15 mouse cellular contexts compared by ENCODE assay signal in the genomic region with DNA sequence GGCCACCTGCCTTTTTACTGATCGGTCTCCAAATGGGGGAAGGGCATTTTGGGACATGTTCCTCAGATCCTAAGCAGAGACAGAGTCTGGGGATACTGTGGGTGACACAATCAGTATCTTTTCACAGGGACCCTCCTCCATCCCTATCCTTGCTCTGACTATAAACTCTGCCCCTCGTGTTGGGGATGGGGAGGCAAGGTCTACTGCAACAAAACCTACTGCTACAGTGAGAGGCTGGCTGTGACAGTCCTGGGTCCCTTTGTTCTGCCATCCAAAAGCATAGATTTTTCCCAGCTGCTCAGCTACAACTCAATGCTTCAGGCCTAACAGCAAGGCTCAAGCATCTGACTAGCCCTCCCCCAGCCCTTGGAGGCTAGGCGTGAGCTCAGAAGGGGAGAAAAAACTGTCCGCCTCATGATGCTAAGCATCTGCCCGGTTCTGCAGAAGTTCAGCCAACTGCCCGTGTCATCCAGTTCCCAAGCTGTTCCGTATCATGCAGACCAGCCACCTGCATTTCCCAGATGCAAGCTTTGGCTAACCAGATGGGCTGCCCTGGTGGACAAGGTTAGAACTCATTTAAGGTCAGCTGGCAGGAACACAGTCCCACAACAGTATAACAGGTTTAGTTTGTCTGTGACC.
DNase-seq lines count a peak whose midpoint lies in the region; ATAC-seq lines count a peak whose summit lies in the region.
"Had no signal": no experiment of that assay in that cellular context is flagged by ENCODE, and none has a peak within 500 bp of the region (broad histone marks: within the 10 kb centered on the region; RNA-seq: fewer than 3 reads in every experiment).

No protein-coding gene starts in this region.

- H3K9ac ChIP-seq in hindbrain, embryonic 11.5 days (ENCODE audit: low read depth, low read length), result no peak overlapping the region
- no peak overlapping the region for H3K9ac ChIP-seq in neural tube, embryonic 11.5 days (ENCODE audit: low read length)
- H3K9ac ChIP-seq in intestine, embryonic 16.5 days (ENCODE audit: low read depth, low read length), result no peak overlapping the region
- H3K9ac ChIP-seq: embryonic facial prominence, embryonic 15.5 days; hindbrain, embryonic 15.5 days; midbrain, embryonic 12.5 days had no signal

- H3K27me3 ChIP-seq in hindbrain, embryonic 10.5 days (ENCODE audit: insufficient read depth, poor library complexity, severe bottlenecking), result no peaks in the 10 kb centered on the region
- no peaks in the 10 kb centered on the region for H3K27me3 ChIP-seq in hindbrain, embryonic 11.5 days (ENCODE audit: control insufficient read depth, insufficient read depth, low read length)
- H3K27me3 ChIP-seq in neural tube, embryonic 11.5 days (ENCODE audit: control insufficient read depth, insufficient read depth, low read length), result no peaks in the 10 kb centered on the region
- H3K27me3 ChIP-seq in intestine, embryonic 16.5 days (replicated peaks; ENCODE audit: control insufficient read depth, insufficient read depth, low read length), result no peaks in the 10 kb centered on the region
- H3K27me3 ChIP-seq: embryonic facial prominence, embryonic 15.5 days; hindbrain, embryonic 15.5 days; midbrain, embryonic 12.5 days had no signal

- ATAC-seq in hindbrain, embryonic 11.5 days (ENCODE audit: low FRiP score), result no peak
- peak; percentile 23; the same call in 1 of the 2 replicates for ATAC-seq in neural tube, embryonic 11.5 days (ENCODE audit: insufficient read depth, low FRiP score, low TSS enrichment)
- peak; percentile 59 for ATAC-seq in intestine, embryonic 16.5 days

- no peaks in the 10 kb centered on the region for H3K36me3 ChIP-seq in hindbrain, embryonic 10.5 days
- no peaks in the 10 kb centered on the region for H3K36me3 ChIP-seq in hindbrain, embryonic 11.5 days (ENCODE audit: control insufficient read depth, insufficient read depth, low read length)
- H3K36me3 ChIP-seq in neural tube, embryonic 11.5 days (ENCODE audit: control insufficient read depth, insufficient read depth, low read length), result no peaks in the 10 kb centered on the region
- H3K36me3 ChIP-seq in intestine, embryonic 16.5 days (ENCODE audit: control insufficient read depth, insufficient read depth, low read length), result no peaks in the 10 kb centered on the region
- H3K36me3 ChIP-seq: embryonic facial prominence, embryonic 15.5 days; hindbrain, embryonic 15.5 days; midbrain, embryonic 12.5 days had no signal

- peaks cover 40% of the 10 kb centered on the region for H3K4me1 ChIP-seq in hindbrain, embryonic 10.5 days (replicated peaks)
- H3K4me1 ChIP-seq in hindbrain, embryonic 11.5 days (replicated peaks; ENCODE audit: control insufficient read depth, insufficient read depth, low read length), result no peaks in the 10 kb centered on the region
- H3K4me1 ChIP-seq in neural tube, embryonic 11.5 days (ENCODE audit: control insufficient read depth, insufficient read depth, low read length), result no peaks in the 10 kb centered on the region
- peaks cover 6% of the 10 kb centered on the region; the same call in 1 of the 2 replicates for H3K4me1 ChIP-seq in intestine, embryonic 16.5 days (ENCODE audit: control insufficient read depth, insufficient read depth, low read length)
- H3K4me1 ChIP-seq: embryonic facial prominence, embryonic 15.5 days had no signal

- H3K9me3 ChIP-seq in hindbrain, embryonic 10.5 days, result no peaks in the 10 kb centered on the region
- no peaks in the 10 kb centered on the region for H3K9me3 ChIP-seq in hindbrain, embryonic 11.5 days (ENCODE audit: control insufficient read depth, low read length)
- no peaks in the 10 kb centered on the region for H3K9me3 ChIP-seq in neural tube, embryonic 11.5 days (ENCODE audit: control insufficient read depth, low read length)
- no peaks in the 10 kb centered on the region for H3K9me3 ChIP-seq in intestine, embryonic 16.5 days (ENCODE audit: control insufficient read depth, low read length)
- H3K9me3 ChIP-seq: embryonic facial prominence, embryonic 15.5 days; hindbrain, embryonic 15.5 days; midbrain, embryonic 12.5 days had no signal

- WGBS in hindbrain, embryonic 10.5 days, result 74% methylated on average over 7 of the region's 7 CpGs
- 67% methylated on average over 7 of the region's 7 CpGs for WGBS in hindbrain, embryonic 11.5 days
- 56% methylated on average over 7 of the region's 7 CpGs for WGBS in neural tube, embryonic 11.5 days
- 47% methylated on average over 7 of the region's 7 CpGs for WGBS in intestine, embryonic 16.5 days

- H3K4me3 ChIP-seq in hindbrain, embryonic 10.5 days, result no peak overlapping the region
- H3K4me3 ChIP-seq in hindbrain, embryonic 11.5 days (ENCODE audit: low read depth, low read length), result no peak overlapping the region
- H3K4me3 ChIP-seq in neural tube, embryonic 11.5 days (ENCODE audit: low read depth, low read length), result no peak overlapping the region
- no peak overlapping the region for H3K4me3 ChIP-seq in intestine, embryonic 16.5 days (ENCODE audit: low read length)
- H3K4me3 ChIP-seq: embryonic facial prominence, embryonic 15.5 days; hindbrain, embryonic 15.5 days; midbrain, embryonic 12.5 days had no signal

- DNase-seq in hindbrain, embryonic 10.5 days (ENCODE audit: low spot score), result no peak
- DNase-seq in hindbrain, embryonic 11.5 days (ENCODE audit: low spot score), result no peak
- DNase-seq in neural tube, embryonic 11.5 days (ENCODE audit: low spot score), result peak; percentile 31
- DNase-seq in neural tube, embryonic 10.5 days (ENCODE audit: extremely low spot score, low spot score), result no peak
- DNase-seq in right cerebral cortex, postnatal 14 days, result no peak
- DNase-seq in embryo, embryonic 10.5 days (ENCODE audit: low spot score), result no peak
- DNase-seq: adrenal gland, postnatal 14 days; cerebellum, adult 8-10 months; gastrocnemius, postnatal 36 days; lung, adult 18-20 months; thymus, postnatal 25 days had no signal

- no peak overlapping the region for H3K4me2 ChIP-seq in hindbrain, embryonic 11.5 days (replicated peaks; ENCODE audit: low read depth, low read length)
- H3K4me2 ChIP-seq in neural tube, embryonic 11.5 days (ENCODE audit: low read depth), result no peak overlapping the region
- H3K4me2 ChIP-seq in intestine, embryonic 16.5 days (ENCODE audit: low read depth, low read length), result no peak overlapping the region
- H3K4me2 ChIP-seq: embryonic facial prominence, embryonic 15.5 days; hindbrain, embryonic 15.5 days; midbrain, embryonic 12.5 days had no signal

- peak overlapping the region; percentile 56 for H3K27ac ChIP-seq in hindbrain, embryonic 10.5 days
- H3K27ac ChIP-seq in hindbrain, embryonic 11.5 days (ENCODE audit: low read depth, low read length), result no peak overlapping the region
- peak overlapping the region; percentile 5; the same call in 1 of the 2 replicates for H3K27ac ChIP-seq in neural tube, embryonic 11.5 days (ENCODE audit: low read depth, low read length)
- no peak overlapping the region for H3K27ac ChIP-seq in intestine, embryonic 16.5 days (ENCODE audit: low read length)
- H3K27ac ChIP-seq: embryonic facial prominence, embryonic 15.5 days; hindbrain, embryonic 15.5 days; midbrain, embryonic 12.5 days had no signal

Comparison
In these comparisons a context has a peak if more than half of its experiments do, and no peak if none do; other contexts are left out.
1. H3K27ac ChIP-seq: peak in hindbrain, embryonic 10.5 days (single experiment) and neural tube, embryonic 11.5 days (single experiment); none in hindbrain, embryonic 11.5 days (single experiment) and intestine, embryonic 16.5 days (single experiment).